Mouse (Mus musculus) natural killer cell, adult 2 months (primary cell): ENCODE data around the gene Zfp365.

ENCODE experiments used
- DNase-seq, 2 experiments: peaks; one replicate each; pipeline ENCODE4 v3.0.0; 2022; ENCODE audit warnings: low spot score in 2 of 2

Gene Zfp365

DNA sequence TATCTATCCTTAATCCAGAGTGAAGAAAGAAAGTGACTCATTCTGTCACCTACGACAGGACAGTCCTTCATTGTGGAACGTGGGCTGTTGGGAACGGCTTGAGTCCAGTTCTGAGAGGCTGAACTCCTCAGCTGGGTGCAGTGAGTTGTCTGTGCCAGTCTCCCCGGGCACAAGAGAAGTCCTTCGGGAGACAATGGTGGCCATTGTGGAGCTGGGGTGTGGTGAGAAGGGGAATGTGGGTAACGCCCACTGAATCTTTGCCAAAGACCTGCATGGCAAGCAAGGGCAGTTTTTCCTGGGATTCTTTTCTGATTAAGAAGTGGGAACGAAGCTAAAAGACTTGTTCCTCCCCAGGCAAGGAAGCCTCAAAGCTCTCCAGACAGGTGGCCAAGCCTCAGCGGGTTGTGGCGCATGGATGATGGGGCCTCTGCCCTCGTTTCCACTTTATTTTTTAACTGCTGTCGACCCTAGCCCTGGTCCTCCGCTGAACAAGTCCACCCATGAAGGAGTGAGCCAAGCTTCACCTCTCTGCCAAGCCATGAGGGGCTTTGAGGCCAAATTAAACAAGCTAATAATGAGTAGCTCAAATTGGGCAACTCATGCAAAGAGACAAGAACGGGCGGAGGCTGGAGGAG, 66.3 kb downstream of the Zfp365 start:
- DNase-seq = no peak

DNA sequence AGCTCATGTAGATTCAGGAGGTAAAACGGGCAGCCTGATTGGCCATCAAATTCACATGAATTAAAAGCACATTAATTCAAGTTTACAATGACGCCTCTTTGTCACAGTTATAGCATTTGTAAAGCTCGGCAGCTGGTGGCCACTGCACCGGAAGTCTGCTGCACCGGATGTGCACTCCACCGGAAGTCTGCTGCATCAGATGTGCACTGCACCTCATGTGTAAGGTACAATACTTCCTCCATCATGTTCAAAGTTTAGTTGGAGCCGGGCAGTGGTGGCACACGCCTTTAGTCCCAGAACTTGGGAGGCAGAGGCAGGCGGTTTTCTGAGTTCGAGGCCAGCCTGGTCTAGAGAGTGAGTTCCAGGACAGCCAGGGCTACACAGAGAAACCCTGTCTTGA, 70.9 kb downstream of the Zfp365 start:
- no peak for DNase-seq

DNA sequence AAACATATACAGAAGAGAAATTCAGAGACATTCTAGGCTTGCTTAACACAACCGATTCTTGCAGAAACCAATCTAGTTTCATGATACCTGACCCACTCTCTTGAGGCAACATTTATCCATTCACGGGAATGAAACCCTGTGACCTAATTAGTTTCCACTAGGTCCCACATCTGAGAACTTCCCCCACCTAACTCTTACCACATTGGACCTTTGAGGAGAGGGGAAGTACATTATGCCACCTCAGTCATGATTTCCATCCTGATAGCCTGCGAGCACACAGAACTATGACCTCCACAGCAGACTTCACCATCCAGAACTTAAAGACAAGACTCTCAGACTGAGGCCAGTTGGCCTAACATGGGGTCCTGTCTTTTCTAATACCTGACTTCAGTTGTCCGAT, 71.7 kb downstream of the Zfp365 start:
- DNase-seq = no peak

DNA sequence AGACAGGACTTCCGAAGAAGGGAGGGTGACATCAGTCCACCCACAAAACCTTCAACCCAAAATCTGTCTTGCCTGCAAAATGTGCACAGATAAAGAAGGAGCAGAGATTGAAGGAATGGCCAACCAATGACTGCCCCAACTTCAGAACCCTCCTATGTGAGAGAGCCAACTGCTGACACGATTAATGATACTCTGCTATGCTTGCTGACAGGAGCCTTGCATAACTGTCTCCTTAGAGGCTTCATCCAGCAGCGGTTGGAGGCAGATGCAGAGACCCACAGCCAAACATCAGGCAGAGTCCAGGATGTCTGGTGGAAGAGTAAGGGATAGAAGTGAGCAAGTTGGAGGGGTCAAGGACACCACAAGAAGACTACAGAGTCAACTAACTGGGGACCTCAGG, 73.3 kb downstream of the Zfp365 start:
- no peak for DNase-seq

DNA sequence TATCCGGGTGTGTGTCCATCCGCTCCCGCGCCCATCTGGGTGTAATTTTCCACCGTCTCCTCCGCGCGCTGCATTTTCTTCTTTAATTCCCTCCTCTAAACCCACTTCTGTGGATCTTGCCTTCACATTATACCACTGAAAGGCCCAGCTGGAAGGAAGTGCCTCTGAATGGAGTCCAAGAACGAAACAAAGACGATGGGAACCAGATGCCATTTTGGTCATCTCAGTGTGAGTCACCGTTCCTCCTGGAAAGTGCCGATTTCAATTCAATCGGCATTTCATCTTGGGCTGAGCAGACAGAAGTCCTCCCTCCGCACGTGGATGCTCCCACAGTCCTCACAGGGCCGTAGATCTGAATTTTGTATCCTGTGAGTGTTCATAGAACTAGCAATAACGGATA, 76.0 kb downstream of the Zfp365 start:
- no peak for DNase-seq
